Mouse (Mus musculus) intestine, embryonic 14.5 days (tissue): ENCODE results near the gene Wdr35. TPM values are rescaled to one million over a fixed set of nuclear protein-coding genes. Genes with fewer than 3 reads are reported as not detected.

Experiments used
- ATAC-seq: fragments of 200-750 bp; cut with Nextera tagmentation; replicated peaks from 2 replicates; pipeline ENCODE4 v1.8.0; 2017; ENCODE audit warnings: low read depth, moderate number of reproducible peaks, moderate TSS enrichment, moderate library complexity; ENCODE audit not compliant: low FRiP score, low TSS enrichment
- DNase-seq: peaks from one replicate; pipeline ENCODE4 v3.0.0-alpha.2; 2018; ENCODE audit warnings: low spot score
- H3K27ac ChIP-seq: fragments of 300-500 bp; sonication (generic); 2 replicates; pipeline ENCODE4 v1.5.1; 2014; ENCODE audit warnings: low read depth, mild to moderate bottlenecking, control low read depth
- H3K27me3 ChIP-seq: fragments of 300-500 bp; sonication (generic); replicated peaks from 2 replicates; pipeline ENCODE4 v1.6.1; 2014; ENCODE audit warnings: low read length, control low read depth; ENCODE audit not compliant: control insufficient read depth, insufficient read depth
- H3K36me3 ChIP-seq: fragments of 300-500 bp; sonication (generic); 2 replicates; pipeline ENCODE4 v1.6.1; 2014; ENCODE audit warnings: low read length, control low read depth; ENCODE audit not compliant: control insufficient read depth, insufficient read depth
- H3K4me1 ChIP-seq: fragments of 300-500 bp; sonication (generic); replicated peaks from 2 replicates; pipeline ENCODE4 v1.6.1; 2014; ENCODE audit warnings: low read length, control low read depth, mixed read lengths; ENCODE audit not compliant: control insufficient read depth, insufficient read depth
- H3K4me2 ChIP-seq: fragments of 300-500 bp; sonication (generic); 2 replicates; pipeline ENCODE4 v1.6.1; 2014; ENCODE audit warnings: low read length
- H3K4me3 ChIP-seq: fragments of 300-500 bp; sonication (generic); 2 replicates; pipeline ENCODE4 v1.5.1; 2014; ENCODE audit warnings: low read depth, low read length, control low read depth, mixed read lengths
- H3K9ac ChIP-seq: fragments of 300-500 bp; sonication (generic); 2 replicates; pipeline ENCODE4 v1.6.1; 2014; ENCODE audit warnings: mild to moderate bottlenecking, low read length
- H3K9me3 ChIP-seq: fragments of 300-500 bp; sonication (generic); 2 replicates; pipeline ENCODE4 v1.6.1; 2016; ENCODE audit warnings: low read length, control low read depth; ENCODE audit not compliant: control insufficient read depth
- WGBS: fragments of 180-500 bp; shearing (Covaris S2); extraction: QIAGEN DNeasy Blood & Tissue Kit; methylation state at CpG from one replicate; pipeline ENCODE4 v1.1.7; 2014; 5-methylcytosine and 5-hydroxymethylcytosine counted together
- polyA plus RNA-seq: library from polyadenylated mRNA; unstranded; fragments of >200 nt; fragmentation: Nextera tagmentation; extraction: Ambion mirVana; gene quantifications from 2 replicates; pipeline ENCODE4 v1.2.1, GENCODE M21; 2014

Wdr35 gene
- polyA plus RNA-seq, 1 experiment from 2014 or later = 13.2 TPM

DNA sequence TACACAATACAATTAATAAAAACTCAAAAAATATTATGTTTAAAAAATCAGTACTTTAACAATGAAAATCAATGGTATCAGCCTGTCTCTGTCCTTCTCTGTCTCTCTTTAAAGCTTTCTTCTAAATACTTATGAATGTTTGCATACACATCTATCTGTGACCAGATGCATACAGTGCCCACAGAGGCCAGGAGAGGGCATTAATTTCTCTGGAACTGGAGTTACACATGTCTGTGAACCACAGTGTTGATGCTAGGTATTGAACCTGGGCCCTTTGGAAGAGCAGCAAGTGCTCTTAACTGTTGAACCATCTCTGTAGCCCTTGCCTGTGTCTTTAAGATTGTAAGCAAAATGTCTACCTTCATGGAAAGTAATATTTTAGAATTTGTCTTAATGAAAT, 59.4 kb downstream of the Wdr35 start:
- H3K27me3 ChIP-seq = no peaks in the 10 kb centered on the region
- ATAC-seq (no peak), DNase-seq (no peak)

DNA sequence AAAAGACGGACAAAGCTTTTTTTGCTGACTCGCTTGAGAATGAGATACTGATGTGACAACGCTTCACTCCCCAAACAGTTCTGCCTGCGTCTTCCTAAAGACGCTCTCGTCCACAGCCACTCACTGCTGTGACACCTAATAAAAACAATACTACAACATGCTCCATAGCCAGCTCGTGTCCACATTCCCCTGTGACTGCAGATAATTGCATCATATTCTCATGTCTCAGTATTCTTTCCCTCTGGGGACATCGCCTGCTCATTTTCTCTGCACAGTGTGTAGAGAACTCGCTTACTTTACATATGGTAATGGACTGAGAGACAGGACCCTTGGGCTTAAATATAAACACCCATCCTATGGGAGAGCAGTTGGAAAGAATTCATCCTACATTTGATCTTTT, 62.7 kb downstream of the Wdr35 start:
- no peaks in the 10 kb centered on the region for H3K27me3 ChIP-seq
- H3K4me3 ChIP-seq = no peak overlapping the region
- H3K27ac ChIP-seq = no peak overlapping the region
- 82% methylated on average over 9 of the region's 9 CpGs for WGBS
- no peak overlapping the region for H3K9ac ChIP-seq
- H3K36me3 ChIP-seq = 0 out of 2 replicates have a peak, but pooled peaks cover 6% of the 10 kb centered on the region
- ATAC-seq (no peak), DNase-seq (no peak)
- no peaks in the 10 kb centered on the region for H3K9me3 ChIP-seq
- no peaks in the 10 kb centered on the region for H3K4me1 ChIP-seq
- no peak overlapping the region for H3K4me2 ChIP-seq

More for the DNA sequence above, 59.4 kb downstream of the Wdr35 start:
- Histone ChIP-seq H3K36me3 (0 out of 2 replicates have a peak, but pooled peaks cover 3% of the 10 kb centered on the region), H3K4me2 (no peak overlapping the region), H3K4me1 (no peaks in the 10 kb centered on the region), H3K9ac (no peak overlapping the region), H3K27ac (no peak overlapping the region), H3K4me3 (no peak overlapping the region), H3K9me3 (no peaks in the 10 kb centered on the region)

DNA sequence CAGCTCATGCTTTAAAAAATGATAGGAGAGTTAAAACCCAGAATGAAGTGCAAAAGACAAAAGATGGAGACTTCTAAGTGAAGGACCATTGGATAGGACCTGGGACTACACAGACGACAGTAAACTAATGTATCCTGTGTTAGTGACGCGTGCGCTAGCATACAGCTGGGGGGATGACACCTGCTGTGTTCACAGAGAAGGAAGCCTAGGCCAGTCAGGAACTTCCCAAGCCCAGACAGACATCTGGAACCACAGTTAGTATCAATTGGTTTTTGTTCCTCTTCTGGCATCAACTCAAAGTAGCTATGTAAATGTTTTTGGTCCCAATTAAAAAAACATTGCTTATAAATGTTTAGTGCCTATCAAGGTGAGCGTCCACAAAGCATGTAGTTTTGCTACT, 66.5 kb downstream of the Wdr35 start:
- H3K9me3 ChIP-seq = no peaks in the 10 kb centered on the region
- no peaks in the 10 kb centered on the region for H3K27me3 ChIP-seq
- no peak overlapping the region for H3K9ac ChIP-seq
- peak; percentile 6 for DNase-seq
- H3K4me3 ChIP-seq = no peak overlapping the region
- H3K4me1 ChIP-seq = no peaks in the 10 kb centered on the region
- no peak overlapping the region for H3K27ac ChIP-seq
- ATAC-seq = no peak
- H3K4me2 ChIP-seq = no peak overlapping the region
- H3K36me3 ChIP-seq = 0 out of 2 replicates have a peak, but pooled peaks cover 10% of the 10 kb centered on the region
- WGBS = 82% methylated on average over 5 of the region's 5 CpGs

DNA sequence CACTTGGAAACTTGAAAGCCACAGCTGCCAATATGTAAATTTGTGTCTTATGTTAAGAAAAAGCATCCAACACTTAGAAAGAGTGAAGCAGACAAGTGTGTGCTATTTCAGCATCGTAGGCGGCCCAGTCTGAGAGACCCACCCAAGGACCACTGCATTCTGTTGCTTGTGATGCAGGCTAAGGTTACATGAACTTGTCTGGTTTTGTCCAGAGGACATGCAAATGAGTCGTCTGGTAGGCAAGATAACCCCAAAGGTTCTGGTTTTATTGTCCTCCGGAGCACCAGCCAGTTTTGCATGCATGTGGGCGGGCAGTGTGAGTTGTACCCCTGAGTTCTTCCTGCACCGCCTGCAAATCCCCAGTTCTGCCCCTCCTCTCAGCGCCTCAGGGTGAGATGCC, 67.0 kb downstream of the Wdr35 start:
- H3K36me3 ChIP-seq = 0 out of 2 replicates have a peak, but pooled peaks cover 10% of the 10 kb centered on the region
- H3K9me3 ChIP-seq = no peaks in the 10 kb centered on the region
- H3K27ac ChIP-seq = no peak overlapping the region
- H3K4me3 ChIP-seq = no peak overlapping the region
- no peaks in the 10 kb centered on the region for H3K4me1 ChIP-seq
- H3K9ac ChIP-seq = no peak overlapping the region
- peak; percentile 7 for DNase-seq
- H3K4me2 ChIP-seq = no peak overlapping the region
- 71% methylated on average over 7 of the region's 7 CpGs for WGBS
- no peak for ATAC-seq
- H3K27me3 ChIP-seq = no peaks in the 10 kb centered on the region

DNA sequence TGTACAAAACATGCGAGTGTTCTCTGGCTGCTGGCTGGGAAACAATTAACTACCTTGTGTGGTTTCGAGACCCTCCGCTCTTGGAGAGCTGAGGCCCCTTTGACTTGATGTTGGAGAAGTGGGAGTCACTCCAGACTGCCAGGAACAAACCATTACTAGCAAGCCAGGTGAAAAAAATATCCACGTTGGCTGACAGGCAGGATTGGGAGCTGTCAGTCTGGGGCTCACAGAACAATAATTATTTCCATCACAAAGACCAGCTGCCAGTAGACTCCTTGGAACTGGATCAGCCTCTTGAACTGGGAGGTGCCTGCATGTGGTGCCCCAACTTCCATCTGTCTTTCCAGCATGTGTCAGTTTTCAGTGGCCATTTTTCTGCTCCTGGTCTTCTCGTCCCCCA, 68.6 kb downstream of the Wdr35 start:
- Histone ChIP-seq H3K4me1 (no peaks in the 10 kb centered on the region), H3K27ac (no peak overlapping the region), H3K4me2 (no peak overlapping the region), H3K36me3 (0 out of 2 replicates have a peak, but pooled peaks cover 10% of the 10 kb centered on the region), H3K9ac (no peak overlapping the region), H3K27me3 (no peaks in the 10 kb centered on the region), H3K9me3 (no peaks in the 10 kb centered on the region), H3K4me3 (no peak overlapping the region)
- 81% methylated on average over 5 of the region's 5 CpGs for WGBS
- no peak for DNase-seq
- no peak for ATAC-seq

DNA sequence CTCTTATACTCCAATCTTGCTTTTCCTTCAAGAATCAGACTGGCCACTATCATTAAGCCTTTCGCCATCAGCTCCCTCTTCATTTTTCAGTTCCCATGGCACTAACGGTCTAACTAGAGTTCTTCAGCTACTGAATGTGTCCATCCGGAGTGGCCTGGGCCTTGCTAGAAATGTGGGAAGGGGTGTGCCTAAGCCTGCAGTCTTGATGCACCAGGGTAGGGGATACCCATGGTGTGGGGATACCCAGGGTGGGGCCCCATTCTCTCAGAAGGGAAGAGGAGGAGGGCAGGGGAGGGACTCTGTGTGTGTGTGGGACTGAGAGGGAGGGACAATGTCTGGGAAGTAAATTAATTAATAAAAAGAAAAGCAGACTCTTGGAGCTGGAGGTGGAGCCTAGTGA, 69.1 kb downstream of the Wdr35 start:
- H3K4me2 ChIP-seq = no peak overlapping the region
- no peaks in the 10 kb centered on the region for H3K4me1 ChIP-seq
- no peaks in the 10 kb centered on the region for H3K9me3 ChIP-seq
- no peak overlapping the region for H3K9ac ChIP-seq
- DNase-seq (no peak), ATAC-seq (no peak)
- 0 out of 2 replicates have a peak, but pooled peaks cover 10% of the 10 kb centered on the region for H3K36me3 ChIP-seq
- no peaks in the 10 kb centered on the region for H3K27me3 ChIP-seq
- no peak overlapping the region for H3K4me3 ChIP-seq
- H3K27ac ChIP-seq = no peak overlapping the region
- WGBS = 85% methylated on average over 3 of the region's 3 CpGs

DNA sequence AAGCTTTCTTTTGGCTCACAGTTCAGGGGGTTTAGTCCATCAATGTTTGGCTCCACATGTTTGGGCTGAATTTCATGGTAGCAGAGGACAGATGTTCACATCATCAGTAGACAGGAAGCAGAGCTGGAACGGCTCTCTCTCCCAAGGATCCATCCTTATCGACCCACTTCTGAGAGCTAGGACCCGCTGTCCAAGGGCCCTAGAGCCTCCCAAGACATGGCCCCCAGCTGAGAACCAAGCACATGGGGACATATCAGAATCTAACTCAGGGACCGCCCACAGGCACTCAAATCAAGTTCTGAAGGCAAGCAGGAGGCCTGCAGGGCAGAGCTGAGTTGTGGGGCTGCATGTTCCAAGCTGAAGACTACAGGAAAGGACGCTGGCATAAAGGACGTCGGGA, 71.0 kb downstream of the Wdr35 start:
- H3K9ac ChIP-seq = no peak overlapping the region
- H3K27ac ChIP-seq = no peak overlapping the region
- no peak overlapping the region for H3K4me3 ChIP-seq
- no peak overlapping the region for H3K4me2 ChIP-seq
- no peak for ATAC-seq
- no peak for DNase-seq
- WGBS = 94% methylated on average over 7 of the region's 7 CpGs
- H3K36me3 ChIP-seq = 0 out of 2 replicates have a peak, but pooled peaks cover 5% of the 10 kb centered on the region
- H3K9me3 ChIP-seq = no peaks in the 10 kb centered on the region
- H3K4me1 ChIP-seq = no peaks in the 10 kb centered on the region
- no peaks in the 10 kb centered on the region for H3K27me3 ChIP-seq

DNA sequence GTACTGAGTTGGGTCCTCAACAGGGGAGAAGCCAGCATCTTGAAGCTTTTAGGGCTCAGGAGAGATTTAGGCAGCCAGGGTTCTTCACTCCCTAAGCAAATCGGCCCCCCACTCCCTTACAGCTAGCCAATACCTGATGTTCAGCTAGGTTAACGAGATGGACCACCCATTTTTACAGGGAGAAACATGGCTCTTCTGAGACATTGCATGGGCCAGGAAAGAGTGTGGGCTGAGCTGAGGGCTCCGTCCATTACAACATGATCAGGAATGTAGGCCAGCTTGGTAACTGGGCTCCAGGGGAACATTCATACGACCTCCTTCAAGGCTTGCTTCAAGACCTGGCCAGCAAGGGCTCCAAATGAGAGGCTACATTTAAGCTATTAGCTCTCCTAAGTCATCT, 73.0 kb downstream of the Wdr35 start:
- no peaks in the 10 kb centered on the region for H3K4me1 ChIP-seq
- no peak for ATAC-seq
- no peak for DNase-seq
- H3K9ac ChIP-seq = no peak overlapping the region
- WGBS = 82% methylated on average over 4 of the region's 4 CpGs
- no peak overlapping the region for H3K4me2 ChIP-seq
- no peak overlapping the region for H3K4me3 ChIP-seq
- H3K27me3 ChIP-seq = no peaks in the 10 kb centered on the region
- 0 out of 2 replicates have a peak, but pooled peaks cover 4% of the 10 kb centered on the region for H3K36me3 ChIP-seq
- no peak overlapping the region for H3K27ac ChIP-seq
- H3K9me3 ChIP-seq = no peaks in the 10 kb centered on the region

DNA sequence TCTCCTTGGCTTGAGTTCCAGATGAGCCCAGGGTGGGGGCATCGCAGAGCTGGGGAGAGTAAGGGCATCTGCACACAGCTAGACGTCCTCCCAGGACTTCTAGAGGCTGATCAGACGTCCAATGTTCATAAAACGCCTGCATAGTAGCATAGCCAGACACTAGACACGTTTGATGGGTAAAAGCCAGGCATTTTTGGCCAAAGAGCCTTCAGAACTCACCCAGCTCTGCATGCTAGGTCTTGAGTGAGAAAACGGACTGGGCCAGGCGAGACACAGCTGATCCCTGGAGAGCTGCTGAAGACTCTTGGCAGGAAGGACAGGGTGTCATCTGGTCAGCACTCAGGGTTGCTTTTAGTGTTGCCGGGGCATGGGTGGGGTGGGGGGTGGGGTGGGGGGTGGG, 74.4 kb downstream of the Wdr35 start:
- no peaks in the 10 kb centered on the region for H3K36me3 ChIP-seq
- no peak overlapping the region for H3K27ac ChIP-seq
- H3K9ac ChIP-seq = no peak overlapping the region
- H3K4me1 ChIP-seq = no peaks in the 10 kb centered on the region
- ATAC-seq (no peak), DNase-seq (no peak)
- no peaks in the 10 kb centered on the region for H3K9me3 ChIP-seq
- H3K27me3 ChIP-seq = no peaks in the 10 kb centered on the region
- H3K4me2 ChIP-seq = no peak overlapping the region
- WGBS = 75% methylated on average over 8 of the region's 8 CpGs
- no peak overlapping the region for H3K4me3 ChIP-seq
